Mouse (Mus musculus) activated CD4-positive, CD25-positive, alpha-beta regulatory T cell (primary cell): ENCODE data around the gene 4930467E23Rik. TPM values are rescaled to one million over a fixed set of nuclear protein-coding genes. Genes with fewer than 3 reads are reported as not detected.

Source experiments
- polyA plus RNA-seq, 2 experiments: library from polyadenylated mRNA; unstranded; fragments of 100-300 nt; shearing (Covaris generic); gene quantifications; one replicate each; pipeline ENCODE4 v1.2.1; 2017

Gene 4930467E23Rik
- not detected for polyA plus RNA-seq

GRCm38 (mm10) chr8:19729276-19729675 is at the start of gene 4930467E23Rik:
Gene 4930467E23Rik, plus strand, starts transcription at chr8:19729576.

Other genes starting within 250 kb of the 4930467E23Rik start
- gene Defb7, start 234.5 kb upstream of the 4930467E23Rik start, polyA plus RNA-seq, result not detected
- not detected for gene Gm31371, start 173.8 kb downstream of the 4930467E23Rik start, polyA plus RNA-seq